Mouse (Mus musculus) CH12.LX (cell line): ENCODE measurements at regions not wholly inside any gene's neighbourhood (a gene's known extent, or its start where the extent isn't known, plus 50 kb on each side); places are given as distances from the start of the nearest gene placed in this dataset.

Experiments
- CTCF ChIP-seq, 2 experiments: IDR thresholded peaks in 1 of 2; conservative IDR thresholded peaks in 1 of 2; 2 replicates each; pipeline ENCODE4 v1.5.1; 2011 to 2012; ENCODE audit warnings: low read depth in 2 of 2, low read length in 2 of 2, improper control_type of control experiment in 1 of 2, inconsistent platforms in 1 of 2, mild to moderate bottlenecking in 1 of 2, moderate library complexity in 1 of 2
- EP300 ChIP-seq: IDR thresholded peaks from 2 replicates; pipeline ENCODE4 v1.6.1; 2011; ENCODE audit warnings: low read length, improper control_type of control experiment
- MAX ChIP-seq: IDR thresholded peaks from 2 replicates; pipeline ENCODE4 v1.6.1; 2011; ENCODE audit warnings: low read length, improper control_type of control experiment
- MYC ChIP-seq: IDR thresholded peaks from 2 replicates; pipeline ENCODE4 v1.6.1; 2011; ENCODE audit warnings: low read depth, mild to moderate bottlenecking, improper control_type of control experiment, low read length
- POLR2A ChIP-seq: IDR thresholded peaks from 2 replicates; pipeline ENCODE4 v1.6.1; 2011; ENCODE audit warnings: low read depth, mild to moderate bottlenecking, improper control_type of control experiment, low read length
- POLR2AphosphoS2 ChIP-seq: IDR thresholded peaks from 2 replicates; pipeline ENCODE4 v1.6.1; 2011; ENCODE audit warnings: low read depth, low read length, improper control_type of control experiment
- TBP ChIP-seq: conservative IDR thresholded peaks from 2 replicates; pipeline ENCODE4 v1.6.1; 2011; ENCODE audit warnings: low read depth, low read length, improper control_type of control experiment
- ZC3H11A ChIP-seq: IDR thresholded peaks from 2 replicates; pipeline ENCODE4 v1.6.1; 2012; ENCODE audit warnings: low read depth, mild to moderate bottlenecking, inconsistent platforms, low read length, improper control_type of control experiment
- ZKSCAN1 ChIP-seq: IDR thresholded peaks from 2 replicates; pipeline ENCODE4 v1.6.1; 2012; ENCODE audit warnings: low read depth, inconsistent platforms, low read length, improper control_type of control experiment, borderline replicate concordance

DNA sequence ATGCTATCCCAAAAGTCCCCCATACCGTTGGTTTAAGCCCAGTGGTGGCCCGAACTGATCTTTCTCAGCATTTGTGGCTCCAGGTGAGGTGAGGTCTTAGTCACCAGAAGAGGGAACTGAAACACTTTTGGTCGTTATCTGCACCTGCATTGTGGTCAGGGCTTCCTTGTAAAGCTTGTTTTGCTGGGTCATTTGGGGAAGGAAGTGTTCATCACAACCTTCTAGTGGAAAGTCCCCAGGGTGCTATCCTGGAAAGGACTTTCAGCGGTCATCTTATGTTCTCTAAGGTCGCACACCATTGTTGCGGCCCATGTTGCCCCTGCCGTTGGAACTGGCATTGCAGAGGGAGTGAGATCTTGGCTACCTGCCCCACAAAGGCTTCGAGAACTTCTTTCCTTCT lies 651.5 kb upstream of the Pcdh9 start:
- TF ChIP-seq TBP (no peak), POLR2AphosphoS2 (no peak), ZC3H11A (no peak), POLR2A (no peak), CTCF (conservative IDR thresholded peaks at IDR 0.05 in 1 of 2, IDR thresholded peaks at IDR 0.05 in 1 of 2; ENCODE audit: low read depth in 2 of 2, low read length in 2 of 2) (peak in 1 of 2 experiments; percentile 54; a peak in 2 of 4 replicates), MAX (peak; percentile 60; the same call in 1 of the 2 replicates), EP300 (peak; percentile 100), ZKSCAN1 (no peak), MYC (peak; percentile 70; the same call in 1 of the 2 replicates)
